Mouse (Mus musculus): ENCODE measurements around the gene Cfap69.
"Not testable (repeated sequence)": the region's sequence is repeated elsewhere in the genome, so short reads cannot be mapped to it uniquely, and the experiment has no call there.

The Cfap69 gene

GRCm38 (mm10) chr5:5663655-5664370 lies at the start of gene Cfap69:
TSS of gene Cfap69 (minus strand) at chr5:5664239.
- DNase-seq (ENCODE audit: low spot score in 2 of 2), result peak; percentile 36 to 69

GRCm38 (mm10) chr5:5711032-5711431 lies 47.0 kb upstream of the Cfap69 start:
- DNase-seq (ENCODE audit: low spot score in 2 of 2), result no peak

GRCm38 (mm10) chr5:5707341-5708278 lies 43.6 kb upstream of the Cfap69 start:
- no peak for DNase-seq (ENCODE audit: low spot score in 2 of 2)

- no peak for DNase-seq (ENCODE audit: low spot score in 2 of 2)
Observed at GRCm38 (mm10) chr5:5705019-5705418, 41.0 kb upstream of the Cfap69 start.

GRCm38 (mm10) chr5:5700386-5700785 lies 36.3 kb upstream of the Cfap69 start:
- DNase-seq (ENCODE audit: low spot score in 2 of 2), result no peak

- no peak for DNase-seq (ENCODE audit: low spot score in 2 of 2)
Observed at GRCm38 (mm10) chr5:5698830-5699229, 34.8 kb upstream of the Cfap69 start.

- no peak for DNase-seq (ENCODE audit: low spot score in 2 of 2)
Observed at GRCm38 (mm10) chr5:5695401-5695942, 31.4 kb upstream of the Cfap69 start.

GRCm38 (mm10) chr5:5693956-5694653 lies 30.1 kb upstream of the Cfap69 start, which contains the start of gene Steap2:
TSS of gene Steap2 (minus strand) at chr5:5694578.
- no peak for DNase-seq (ENCODE audit: low spot score in 2 of 2)

GRCm38 (mm10) chr5:5693541-5693955 lies 29.5 kb upstream of the Cfap69 start:
- no peak for DNase-seq (ENCODE audit: low spot score in 2 of 2)

GRCm38 (mm10) chr5:5692167-5692738 lies 28.2 kb upstream of the Cfap69 start:
- DNase-seq (ENCODE audit: low spot score in 2 of 2), result no peak

- no peak for DNase-seq (ENCODE audit: low spot score in 2 of 2)
Observed at GRCm38 (mm10) chr5:5688945-5689540, 25.0 kb upstream of the Cfap69 start.

GRCm38 (mm10) chr5:5688228-5688627 lies 24.2 kb upstream of the Cfap69 start:
- no peak for DNase-seq (ENCODE audit: low spot score in 2 of 2)

GRCm38 (mm10) chr5:5686973-5687372 lies 22.9 kb upstream of the Cfap69 start:
- DNase-seq (ENCODE audit: low spot score in 2 of 2), result no peak

GRCm38 (mm10) chr5:5684946-5685345 lies 20.9 kb upstream of the Cfap69 start:
- DNase-seq (ENCODE audit: low spot score in 2 of 2), result not testable (repeated sequence)

- DNase-seq (ENCODE audit: low spot score in 2 of 2), result no peak
Observed at GRCm38 (mm10) chr5:5683292-5683691, 19.3 kb upstream of the Cfap69 start.

- DNase-seq (ENCODE audit: low spot score in 2 of 2), result no peak
Observed at GRCm38 (mm10) chr5:5679459-5679858, 15.4 kb upstream of the Cfap69 start.

- DNase-seq (ENCODE audit: low spot score in 2 of 2), result no peak
Observed at GRCm38 (mm10) chr5:5676082-5676481, 12.0 kb upstream of the Cfap69 start.

- no peak for DNase-seq (ENCODE audit: low spot score in 2 of 2)
Observed at GRCm38 (mm10) chr5:5668920-5669319, 4.9 kb upstream of the Cfap69 start.

GRCm38 (mm10) chr5:5664371-5664926 lies 410 bp upstream of the Cfap69 start:
- no peak for DNase-seq (ENCODE audit: low spot score in 2 of 2)

- DNase-seq (ENCODE audit: low spot score in 2 of 2), result no peak
Observed at GRCm38 (mm10) chr5:5663057-5663456, 982 bp downstream of the Cfap69 start.

- no peak for DNase-seq (ENCODE audit: low spot score in 2 of 2)
Observed at GRCm38 (mm10) chr5:5658680-5659079, 5.4 kb downstream of the Cfap69 start.
